Mouse (Mus musculus): ENCODE measurements around the gene Adprm.
A peak's percentile ranks its signal among the peaks of the same experiment; 100 is the strongest.
"Not testable (repeated sequence)": the region's sequence is repeated elsewhere in the genome, so short reads cannot be mapped to it uniquely, and the experiment has no call there.

Gene Adprm

GRCm38 (mm10) chr11:67075036-67075435 is 22.6 kb upstream of the Adprm start:
- DNase-seq, result no peak

GRCm38 (mm10) chr11:67072615-67073130 is 20.3 kb upstream of the Adprm start:
- DNase-seq, result no peak

- no peak for DNase-seq
Observed at GRCm38 (mm10) chr11:67067741-67068140, 15.3 kb upstream of the Adprm start.

- DNase-seq, result no peak
Observed at GRCm38 (mm10) chr11:67062726-67063125, 10.3 kb upstream of the Adprm start.

- no peak for DNase-seq
Observed at GRCm38 (mm10) chr11:67061311-67061710, 8.9 kb upstream of the Adprm start.

- no peak for DNase-seq
Observed at GRCm38 (mm10) chr11:67054754-67055365, 2.5 kb upstream of the Adprm start.

- DNase-seq, result no peak
Observed at GRCm38 (mm10) chr11:67051676-67052320, 596 bp downstream of the Adprm start.

- DNase-seq, result no peak
Observed at GRCm38 (mm10) chr11:67049256-67049655, 3.1 kb downstream of the Adprm start.

- no peak for DNase-seq
Observed at GRCm38 (mm10) chr11:67048496-67048895, 3.9 kb downstream of the Adprm start.

- DNase-seq, result no peak
Observed at GRCm38 (mm10) chr11:67047199-67047598, 5.2 kb downstream of the Adprm start.

GRCm38 (mm10) chr11:67044959-67045358 is 7.4 kb downstream of the Adprm start:
- DNase-seq, result no peak

- no peak for DNase-seq
Observed at GRCm38 (mm10) chr11:67043007-67043406, 9.4 kb downstream of the Adprm start.

GRCm38 (mm10) chr11:67040483-67040882 is 11.9 kb downstream of the Adprm start:
- no peak for DNase-seq

GRCm38 (mm10) chr11:67039799-67040198 is 12.6 kb downstream of the Adprm start:
- DNase-seq, result no peak

- no peak for DNase-seq
Observed at GRCm38 (mm10) chr11:67036892-67037291, 15.5 kb downstream of the Adprm start.

- no peak for DNase-seq
Observed at GRCm38 (mm10) chr11:67036229-67036628, 16.2 kb downstream of the Adprm start.

GRCm38 (mm10) chr11:67034775-67035485 is 17.5 kb downstream of the Adprm start:
- no peak for DNase-seq

- DNase-seq, result no peak
Observed at GRCm38 (mm10) chr11:67031603-67031915, 20.8 kb downstream of the Adprm start.

- no peak for DNase-seq
Observed at GRCm38 (mm10) chr11:67030904-67031602, 21.3 kb downstream of the Adprm start.

- peak; percentile 94 for DNase-seq
Observed at GRCm38 (mm10) chr11:67024867-67025477, 27.4 kb downstream of the Adprm start, which contains the start of gene Tmem220. Gene Tmem220, plus strand, starts transcription at chr11:67025154.

GRCm38 (mm10) chr11:67023802-67024340 is 28.5 kb downstream of the Adprm start:
- no peak for DNase-seq

GRCm38 (mm10) chr11:67023191-67023590 is 29.2 kb downstream of the Adprm start:
- DNase-seq, result not testable (repeated sequence)

All from thymus, postnatal 14 days (tissue).